Mouse (Mus musculus) urinary bladder, postnatal 25 days (tissue): ENCODE results near the gene Prpf40a.

Experiments used
- DNase-seq: peaks from one replicate; pipeline ENCODE4 v3.0.0; 2022; ENCODE audit warnings: low spot score

Gene Prpf40a

GRCm38 (mm10) chr2:53105408-53105807 lies 85.7 kb downstream of the Prpf40a start:
- no peak for DNase-seq

GRCm38 (mm10) chr2:53102901-53103300 lies 88.2 kb downstream of the Prpf40a start:
- DNase-seq, result no peak

- no peak for DNase-seq
These were observed 89.0 kb downstream of the Prpf40a start for GRCm38 (mm10) chr2:53101885-53102740.

GRCm38 (mm10) chr2:53100093-53100492 lies 91.0 kb downstream of the Prpf40a start:
- DNase-seq, result no peak

- DNase-seq, result no peak
These were observed 95.6 kb downstream of the Prpf40a start for GRCm38 (mm10) chr2:53095489-53095888.

GRCm38 (mm10) chr2:53095031-53095430 lies 96.1 kb downstream of the Prpf40a start:
- no peak for DNase-seq

GRCm38 (mm10) chr2:53088744-53089143 lies 102.3 kb downstream of the Prpf40a start:
- DNase-seq, result no peak

- DNase-seq, result peak; percentile 42
These were observed 105.4 kb downstream of the Prpf40a start for GRCm38 (mm10) chr2:53085617-53086202.
